Mouse (Mus musculus) frontal cortex, adult 2 months (tissue): ENCODE results near the gene Psmd4. TPM values are rescaled to one million over a fixed set of nuclear protein-coding genes. Genes with fewer than 3 reads are reported as not detected.
"Not testable (repeated sequence)": the region's sequence is repeated elsewhere in the genome, so short reads cannot be mapped to it uniquely, and the experiment has no call there.

Source experiments
- DNase-seq, 2 experiments: peaks; one replicate each; pipeline ENCODE4 v3.0.0; 2022; ENCODE audit warnings: low spot score in 1 of 2; ENCODE audit errors: extremely low spot score in 1 of 2
- polyA plus RNA-seq: library from polyadenylated mRNA; depleted of rRNA; stranded (reverse); fragments of >200 nt; gene quantifications from 2 replicates; pipeline ENCODE4 v1.2.3, GENCODE M21; 2012; rRNA removed

Gene Psmd4
- polyA plus RNA-seq = 219 and 229 TPM in 2 replicates

- DNase-seq = peak; percentile 98 to 99
Observed at GRCm38 (mm10) chr3:95042166-95042837, at the start of gene Psmd4. TSS of gene Psmd4 (minus strand) at chr3:95042614.

DNA sequence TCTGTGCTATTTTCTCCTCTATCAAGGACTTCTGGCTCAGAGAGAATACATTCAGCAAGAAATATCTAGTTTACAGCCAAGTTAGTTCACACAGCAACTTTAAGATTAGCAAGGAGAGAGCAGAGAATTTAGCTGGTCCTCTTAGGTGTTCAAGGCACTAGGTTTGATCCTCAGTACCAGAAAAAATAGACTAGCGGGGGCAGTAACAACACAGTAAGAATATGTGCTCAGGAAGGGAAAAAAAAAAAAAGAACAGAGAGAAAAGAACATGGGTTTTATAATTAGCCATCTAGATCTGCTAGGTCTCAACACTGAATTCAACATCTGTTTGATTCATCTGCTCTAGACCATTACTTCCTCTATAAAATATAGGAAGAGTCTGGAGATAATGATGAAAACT, 45.7 kb upstream of the Psmd4 start:
- no peak for DNase-seq

- no peak for DNase-seq
Observed at GRCm38 (mm10) chr3:95071606-95072005, 29.2 kb upstream of the Psmd4 start.

- DNase-seq = peak; percentile 38 to 58
Observed at GRCm38 (mm10) chr3:95066570-95066969, 24.2 kb upstream of the Psmd4 start.

DNA sequence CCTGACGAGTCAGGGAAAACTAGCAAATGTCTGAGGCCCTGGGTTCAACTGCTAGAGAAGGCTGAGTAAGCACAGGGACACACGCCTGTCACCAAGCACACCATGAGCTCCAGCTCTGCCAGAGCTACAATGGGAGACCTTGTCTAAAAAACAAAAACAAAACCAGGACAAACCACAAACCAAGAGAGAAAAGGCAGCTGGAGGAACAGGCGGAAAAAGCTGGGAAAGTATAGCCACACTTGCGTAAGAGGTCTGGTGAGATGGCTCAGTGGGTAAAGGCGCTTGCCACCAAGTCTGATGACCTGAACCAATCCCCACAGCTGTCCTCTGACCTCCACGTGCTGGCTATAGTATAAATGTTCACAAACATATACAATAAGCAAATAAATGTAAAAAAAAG, 23.7 kb upstream of the Psmd4 start:
- DNase-seq = no peak

DNA sequence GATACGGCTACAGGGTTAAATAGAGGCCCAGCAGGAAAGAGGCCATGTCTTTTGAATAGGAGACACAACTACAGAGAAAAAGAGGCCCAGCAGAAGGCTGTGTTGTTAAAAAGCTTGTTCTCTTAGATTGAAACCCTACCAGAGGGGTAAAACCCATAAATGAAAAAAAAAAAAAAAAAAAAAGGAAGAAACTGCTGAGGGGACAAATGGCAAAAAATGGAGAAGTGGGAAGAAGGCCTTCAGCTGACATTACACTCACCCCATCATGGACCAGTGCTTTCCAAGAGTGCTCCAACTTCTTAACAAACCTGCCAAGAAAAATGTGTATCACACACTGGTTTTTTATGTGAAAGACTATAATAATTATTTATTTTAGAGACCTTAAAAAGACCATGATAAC, 23.1 kb upstream of the Psmd4 start:
- DNase-seq = no peak

DNA sequence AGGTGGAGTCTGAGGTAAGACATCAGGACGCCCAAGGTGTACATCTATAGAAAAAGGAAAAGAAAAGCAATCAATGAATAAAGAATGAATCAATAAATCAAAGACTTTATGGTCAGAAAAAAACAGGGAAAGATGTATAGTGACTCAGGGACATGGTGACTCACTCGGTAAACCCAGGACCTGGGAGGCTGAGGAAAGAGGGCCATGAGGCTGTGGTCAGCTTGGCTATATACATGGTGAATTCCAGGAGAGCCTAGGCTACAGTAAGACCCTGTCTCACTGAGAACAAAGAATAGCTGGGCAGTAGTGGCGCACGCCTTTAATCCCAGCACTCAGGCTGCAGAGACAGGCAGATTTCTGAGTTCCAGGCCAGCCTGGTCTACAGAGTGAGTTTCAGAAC, 21.3 kb upstream of the Psmd4 start:
- DNase-seq = no peak

GRCm38 (mm10) chr3:95058078-95058477, 15.7 kb upstream of the Psmd4 start:
- DNase-seq = peak in 1 of 2 experiments; percentile 77

- no peak for DNase-seq
Observed at GRCm38 (mm10) chr3:95056275-95056674, 13.9 kb upstream of the Psmd4 start.

DNA sequence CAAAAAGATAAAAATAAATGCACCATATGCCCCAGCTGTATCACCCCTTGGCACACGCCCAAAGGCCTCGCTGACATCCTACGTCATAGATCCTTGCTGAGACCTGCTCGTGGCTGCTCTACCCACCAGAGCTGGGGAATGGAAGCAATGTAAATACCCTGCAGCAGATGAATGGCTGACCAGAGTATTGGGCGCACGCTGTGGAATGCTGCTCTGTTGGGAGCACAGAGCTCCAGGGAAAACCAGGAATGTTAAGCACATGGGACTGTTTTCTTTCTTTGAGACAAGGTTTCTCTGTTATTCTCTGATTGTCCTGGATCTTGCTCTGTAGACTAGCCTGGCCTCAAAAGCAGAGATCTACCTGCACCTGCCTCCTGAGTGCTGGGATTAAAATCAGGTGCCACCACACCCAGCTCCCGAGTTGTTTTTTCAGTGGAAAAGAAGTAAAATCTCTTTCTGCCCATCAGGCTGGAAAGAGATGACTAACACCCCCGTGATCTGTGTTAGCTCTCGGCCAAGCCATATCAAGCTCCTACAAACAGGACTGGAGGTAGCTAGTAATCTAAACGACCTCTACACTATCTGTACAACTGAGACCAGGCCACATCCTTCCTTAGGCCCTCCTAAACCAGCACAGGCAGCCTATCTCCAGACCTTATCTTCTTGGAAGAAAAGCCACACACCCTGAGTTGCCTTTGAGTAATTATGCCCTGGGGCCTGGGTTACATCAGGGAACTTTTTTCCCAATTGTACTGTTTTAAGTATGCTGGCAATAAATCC, 12.3 kb upstream of the Psmd4 start:
- peak in 1 of 2 experiments; percentile 32 for DNase-seq

DNA sequence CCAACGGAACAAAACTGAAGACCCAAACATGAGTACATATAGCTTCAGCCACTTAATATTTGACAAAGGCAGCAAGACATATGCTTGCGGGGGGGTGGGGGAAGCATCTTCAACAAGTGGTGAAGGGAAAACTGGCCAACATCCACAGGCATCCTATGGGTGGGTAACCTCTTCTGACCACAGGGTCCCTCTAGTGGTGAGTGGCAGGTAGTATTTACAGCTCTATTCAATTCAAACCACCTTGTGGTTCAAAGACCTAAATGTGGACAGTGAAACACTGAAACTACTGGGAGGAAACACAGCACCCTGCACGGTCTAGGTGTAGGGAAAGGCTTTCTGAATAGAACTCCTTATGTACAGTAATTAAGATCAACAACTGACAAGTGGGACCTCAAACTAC, 11.3 kb upstream of the Psmd4 start:
- DNase-seq = peak in 1 of 2 experiments; percentile 42

DNA sequence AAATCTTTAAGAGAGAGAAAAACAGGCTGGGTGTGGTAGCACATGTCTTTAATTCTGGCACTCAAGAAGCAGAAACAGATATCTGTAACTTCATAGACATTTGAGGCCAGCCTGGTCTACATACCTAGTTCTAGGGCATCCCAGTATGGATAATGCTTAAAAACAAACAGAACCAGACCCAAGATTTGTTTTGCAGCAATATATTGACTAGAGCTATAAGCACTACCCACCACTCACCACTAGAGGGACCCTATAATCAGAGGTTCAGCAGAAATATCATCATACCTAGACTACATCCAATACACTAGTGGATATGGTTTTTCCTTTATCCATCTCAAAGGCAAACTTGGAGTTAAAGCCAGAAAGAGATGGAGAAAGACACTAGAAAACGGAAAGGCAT, 10.5 kb upstream of the Psmd4 start:
- peak in 1 of 2 experiments; percentile 75 for DNase-seq

DNA sequence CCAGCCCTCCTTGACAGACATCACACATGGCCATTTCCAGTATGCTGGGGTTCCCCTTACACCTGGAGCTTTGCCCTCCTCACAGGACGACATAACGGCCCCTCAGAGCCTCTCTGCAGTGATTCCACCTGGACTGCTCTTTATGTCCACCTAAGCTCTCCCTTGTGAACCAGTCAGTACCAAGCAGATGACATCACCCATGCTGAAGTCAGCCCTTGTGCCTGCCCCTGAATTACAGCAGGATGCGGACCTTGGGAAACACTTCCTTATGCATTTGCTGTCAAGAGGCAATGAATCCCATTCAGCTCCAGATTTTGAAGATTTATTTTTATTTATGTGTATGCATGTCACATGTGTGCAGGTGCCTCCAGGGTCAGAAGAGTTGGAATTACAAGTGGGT, 5.5 kb upstream of the Psmd4 start:
- DNase-seq = no peak

DNA sequence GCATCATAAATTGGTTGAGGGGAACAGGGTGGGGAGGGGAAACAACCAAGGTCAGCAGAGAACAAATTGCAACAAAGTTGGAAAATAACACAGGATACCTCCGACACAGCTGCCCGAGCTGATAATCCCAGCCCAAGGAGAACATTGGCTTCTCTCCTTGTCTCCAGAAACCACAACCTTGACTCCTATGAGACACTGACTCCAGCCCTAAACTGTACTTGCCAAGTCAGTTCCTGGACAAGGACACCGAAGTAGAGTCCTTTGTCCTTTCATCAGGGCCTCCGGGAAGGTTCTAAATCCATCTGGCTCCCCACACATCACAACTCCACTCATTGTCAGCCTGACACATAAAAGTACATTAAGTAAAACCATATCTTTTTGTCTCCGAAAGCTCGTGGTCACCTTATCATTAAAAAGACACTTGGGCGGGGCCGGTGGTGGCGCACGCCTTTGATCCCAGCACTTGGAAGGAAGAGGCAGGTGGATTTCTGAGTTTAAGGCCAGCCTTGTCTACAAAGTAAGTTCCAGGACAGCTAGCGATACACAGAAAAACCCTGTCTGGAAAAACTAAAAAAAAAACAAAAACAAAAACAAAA, 4.1 kb upstream of the Psmd4 start:
- no peak for DNase-seq

DNA sequence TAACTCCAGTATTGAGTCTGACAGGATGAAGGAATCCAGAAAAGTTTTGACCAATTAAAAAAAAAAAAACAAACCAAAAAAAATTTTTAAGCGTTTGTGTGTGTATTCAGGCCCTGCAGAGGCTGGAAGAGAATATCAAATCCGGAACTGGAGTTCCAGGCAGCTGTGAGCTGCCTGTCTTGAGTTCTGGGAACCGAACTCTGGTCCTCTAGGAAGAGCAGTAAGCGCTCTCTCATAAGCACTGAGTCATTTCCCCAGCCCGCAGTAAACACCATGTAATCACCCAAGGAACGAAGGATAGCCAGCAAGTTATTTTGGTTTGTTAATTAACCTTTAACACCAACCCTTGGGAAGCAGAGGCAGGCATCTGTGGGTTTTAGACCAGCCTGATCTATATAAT, 837 bp upstream of the Psmd4 start:
- no peak for DNase-seq

DNA sequence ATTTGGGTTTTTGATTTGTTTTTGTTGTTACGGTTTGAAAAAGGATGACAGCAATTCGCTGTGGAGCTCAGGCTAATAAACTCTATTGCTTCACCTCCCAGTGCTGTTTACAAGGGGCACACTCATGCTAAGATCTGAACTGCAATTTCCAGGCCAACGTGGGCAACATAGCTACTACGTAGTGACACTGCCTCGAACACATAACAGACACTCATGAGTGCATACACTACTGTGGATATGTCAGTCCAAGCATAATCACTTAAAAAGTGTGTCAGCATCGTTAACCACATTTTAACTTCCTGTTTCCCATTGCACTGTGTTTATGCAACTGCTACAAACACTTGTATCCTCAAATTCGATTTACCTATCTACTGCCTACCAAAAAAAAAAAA, 420 bp upstream of the Psmd4 start:
- DNase-seq = no peak

GRCm38 (mm10) chr3:95041625-95042024, 789 bp downstream of the Psmd4 start:
- no peak for DNase-seq

- no peak for DNase-seq
Observed at GRCm38 (mm10) chr3:95029953-95030352, 12.5 kb downstream of the Psmd4 start.

DNA sequence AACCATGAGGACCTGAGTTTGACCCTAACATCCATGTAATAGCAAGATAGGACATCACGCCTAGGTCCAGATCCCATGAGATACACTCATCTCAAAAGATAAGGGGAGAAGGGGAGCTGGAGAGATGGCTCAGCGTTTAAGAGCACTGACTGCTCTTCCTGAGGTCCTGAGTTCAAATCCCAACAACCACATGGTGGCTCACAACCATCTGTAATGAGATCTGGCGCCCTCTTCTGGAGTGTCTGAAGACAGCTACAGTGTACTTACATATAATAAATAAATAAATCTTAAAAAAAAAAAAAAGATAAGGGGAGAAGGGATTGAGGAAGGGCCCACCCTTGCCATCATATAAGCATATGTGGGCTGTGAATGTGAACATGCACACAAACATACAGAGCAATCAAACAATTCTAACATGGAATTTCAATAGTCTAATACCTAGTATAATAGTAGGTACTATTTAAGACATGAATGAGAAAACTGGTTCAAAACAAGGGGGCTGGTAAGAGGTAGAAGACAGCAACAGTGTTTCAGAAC, 13.1 kb downstream of the Psmd4 start:
- not testable (repeated sequence) for DNase-seq

DNA sequence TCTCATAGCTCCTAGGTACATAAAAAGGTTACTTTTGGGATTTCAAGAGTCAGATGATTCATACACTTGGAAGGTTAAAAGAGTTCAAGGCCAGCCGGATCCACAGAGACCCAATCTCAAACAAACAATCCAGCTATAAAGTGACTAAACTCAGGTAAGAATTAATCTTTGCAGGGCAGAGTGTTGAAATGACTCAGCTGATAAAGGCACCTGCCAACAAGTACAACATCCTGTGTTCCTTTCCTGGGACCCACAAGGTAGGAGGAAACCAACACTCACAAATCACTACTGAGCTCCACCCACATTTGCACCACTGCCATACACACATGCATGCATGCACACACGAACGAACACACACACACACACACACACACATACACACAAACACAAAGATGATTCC, 13.8 kb downstream of the Psmd4 start:
- no peak for DNase-seq

GRCm38 (mm10) chr3:95027701-95028100, 14.7 kb downstream of the Psmd4 start:
- DNase-seq = peak; percentile 53 to 73
